Mouse (Mus musculus) right cerebral cortex, postnatal 25 days (tissue): ENCODE results near the gene Rapsn.
"Not testable (repeated sequence)": the region's sequence is repeated elsewhere in the genome, so short reads cannot be mapped to it uniquely, and the experiment has no call there.

Source experiments
- DNase-seq: peaks from one replicate; pipeline ENCODE4 v3.0.0; 2022

Gene Rapsn

GRCm38 (mm10) chr2:91035385-91035784 lies at the start of gene Rapsn:
Rapsn (plus strand) TSS chr2:91035620.
- DNase-seq, result no peak

DNA sequence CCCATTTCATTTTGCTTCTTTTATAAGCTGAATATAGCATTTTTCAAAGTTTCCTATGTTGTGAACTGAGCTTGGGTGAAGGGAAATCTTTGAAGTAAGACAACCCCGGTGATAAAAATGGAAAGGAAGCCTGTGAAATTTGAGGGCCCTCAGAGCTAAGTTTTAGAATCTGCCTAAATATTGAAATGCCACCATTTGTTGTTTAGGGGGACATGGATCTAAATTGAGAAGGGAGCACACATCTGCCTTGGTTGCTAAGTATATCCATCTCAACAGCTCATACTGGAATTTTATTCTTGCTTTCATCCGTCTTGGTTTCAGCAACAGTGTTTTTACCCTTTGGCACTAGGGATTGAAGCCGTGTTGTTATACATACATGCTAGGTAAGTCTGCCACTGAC lies 49.4 kb upstream of the Rapsn start:
- no peak for DNase-seq

DNA sequence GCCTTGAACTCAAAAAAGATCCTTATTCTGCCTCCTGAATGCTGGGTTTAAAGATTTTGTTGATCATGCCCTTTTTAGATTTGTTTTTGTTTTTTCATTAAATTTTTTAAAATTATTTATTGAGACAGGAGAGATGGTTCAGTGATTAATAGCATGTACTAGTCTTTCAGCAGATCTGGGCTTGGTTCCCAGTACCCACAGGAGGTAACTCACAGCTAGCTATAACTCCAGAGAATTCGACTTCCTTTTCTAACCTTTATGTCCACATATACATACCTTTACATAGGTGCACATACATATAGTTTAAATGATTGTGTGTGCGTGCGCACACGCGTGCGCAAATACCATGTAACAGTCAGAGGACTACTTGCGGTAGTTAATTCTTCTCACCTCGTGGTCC lies 26.9 kb upstream of the Rapsn start:
- no peak for DNase-seq

- DNase-seq, result no peak
Measured at GRCm38 (mm10) chr2:91013881-91014280, 21.5 kb upstream of the Rapsn start.

DNA sequence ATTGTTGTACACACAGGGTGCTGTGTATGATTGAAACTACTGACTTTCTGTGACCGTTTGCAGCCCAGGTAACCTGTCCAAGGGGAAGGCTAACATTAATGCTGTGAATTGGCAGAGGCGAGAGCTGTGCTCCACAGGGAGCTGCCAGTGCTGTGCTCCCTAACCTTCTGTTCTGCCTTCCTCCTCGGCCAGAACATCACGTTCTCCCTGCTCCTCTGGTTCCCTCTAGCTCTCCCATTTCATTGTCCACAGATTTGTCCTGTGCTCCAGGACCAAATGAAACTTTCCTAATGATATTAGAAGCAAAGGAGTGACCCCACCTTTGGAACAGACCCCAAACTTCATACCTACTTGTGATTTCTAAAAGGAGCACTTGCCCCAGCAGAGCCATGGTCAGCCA lies 20.0 kb upstream of the Rapsn start:
- no peak for DNase-seq

DNA sequence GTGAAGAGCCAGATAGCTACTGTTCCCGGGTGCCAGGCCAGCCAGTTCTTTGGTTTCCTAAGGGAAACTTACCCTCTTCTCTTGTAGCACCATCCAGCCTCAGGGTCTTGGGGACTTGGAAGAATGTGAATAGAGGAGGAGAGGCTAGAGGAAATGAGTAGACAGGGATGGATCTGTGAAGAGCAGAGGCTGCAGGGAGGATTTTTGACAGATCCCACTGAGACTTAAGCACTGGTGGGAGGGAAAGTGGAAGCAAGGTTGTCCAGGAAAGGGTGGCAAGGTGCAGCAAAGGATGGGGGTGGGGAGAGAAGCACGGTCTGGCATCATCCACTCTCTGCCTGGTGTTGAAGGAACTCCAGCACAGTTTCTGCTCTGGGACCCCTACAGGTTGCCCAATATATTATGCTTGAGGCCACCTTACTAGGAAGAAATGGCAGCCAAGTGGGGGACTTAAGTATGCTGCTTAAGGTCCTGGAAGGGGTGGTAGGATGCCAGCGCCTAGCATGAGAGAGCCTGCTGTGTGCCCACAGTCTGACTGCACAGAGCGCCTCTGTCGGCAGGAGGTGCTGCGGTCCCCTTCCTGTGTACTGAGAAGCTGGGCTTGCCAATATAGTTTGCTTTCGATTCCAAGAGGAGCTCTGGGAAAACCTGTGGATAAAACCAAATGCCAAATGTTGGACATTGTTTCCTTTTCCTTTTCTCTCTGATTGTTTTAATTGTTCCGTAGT lies 17.2 kb upstream of the Rapsn start:
- no peak for DNase-seq

GRCm38 (mm10) chr2:91019911-91020310 lies 15.5 kb upstream of the Rapsn start:
- DNase-seq, result no peak

DNA sequence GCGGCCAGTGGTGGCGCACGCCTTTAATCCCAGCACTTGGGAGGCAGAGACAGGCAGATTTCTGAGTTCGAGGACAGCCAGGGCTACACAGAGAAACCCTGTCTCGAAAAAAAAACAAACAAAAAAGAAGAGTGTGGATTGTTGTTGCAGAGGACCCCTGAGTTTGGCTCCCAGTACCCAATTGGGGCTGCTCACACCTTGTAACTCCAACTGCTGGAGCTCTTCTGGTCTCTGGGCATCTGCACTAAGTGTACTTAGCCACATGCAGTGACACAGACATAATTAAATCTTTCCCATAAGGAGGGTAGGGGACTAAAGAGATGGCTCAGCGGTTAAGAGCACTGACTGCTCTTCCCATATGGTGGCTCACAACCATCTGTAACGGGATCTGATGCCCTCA lies 13.2 kb upstream of the Rapsn start:
- not testable (repeated sequence) for DNase-seq

- no peak for DNase-seq
Measured at GRCm38 (mm10) chr2:91023131-91023530, 12.3 kb upstream of the Rapsn start.

DNA sequence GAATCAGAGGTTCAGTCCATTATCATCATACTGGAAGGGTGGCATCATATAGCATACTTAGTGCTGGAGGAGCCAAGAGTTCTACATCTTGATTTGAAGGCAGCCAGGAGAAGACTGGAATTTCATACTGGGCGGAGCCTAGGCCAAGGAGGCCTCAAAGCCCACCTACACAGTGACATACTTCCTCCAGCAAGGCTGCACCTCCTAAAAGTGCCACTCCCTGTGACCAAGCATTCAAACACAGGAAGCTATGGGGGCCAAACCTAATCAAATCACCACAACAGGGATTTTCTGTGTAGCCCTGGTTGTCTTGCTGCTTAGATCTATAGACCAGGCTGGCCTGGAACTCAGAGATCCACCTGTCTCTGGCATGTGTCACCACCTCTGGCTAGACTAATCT lies 11.5 kb upstream of the Rapsn start:
- DNase-seq, result no peak

DNA sequence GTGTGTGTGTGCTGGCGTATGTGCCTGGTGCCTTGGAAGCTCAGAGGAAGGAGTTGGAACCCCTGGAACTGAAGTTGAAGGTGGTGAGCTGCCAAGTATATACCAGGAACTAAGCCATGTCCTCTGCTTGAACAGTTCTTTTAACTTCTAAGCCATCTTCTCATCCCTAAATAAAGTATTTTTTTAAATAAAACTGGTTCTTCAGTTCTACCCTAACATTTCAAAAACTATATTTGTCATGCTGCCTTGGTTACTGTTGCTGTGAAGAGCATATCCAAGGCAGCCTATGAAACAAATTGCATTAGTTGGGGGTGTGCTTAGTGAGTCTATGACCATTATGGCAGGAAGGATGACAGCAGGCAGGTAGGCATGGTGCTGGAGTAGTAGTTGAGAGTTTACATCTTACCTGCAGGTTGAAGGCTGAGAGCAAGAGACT lies 10.3 kb upstream of the Rapsn start:
- peak; percentile 41 for DNase-seq

DNA sequence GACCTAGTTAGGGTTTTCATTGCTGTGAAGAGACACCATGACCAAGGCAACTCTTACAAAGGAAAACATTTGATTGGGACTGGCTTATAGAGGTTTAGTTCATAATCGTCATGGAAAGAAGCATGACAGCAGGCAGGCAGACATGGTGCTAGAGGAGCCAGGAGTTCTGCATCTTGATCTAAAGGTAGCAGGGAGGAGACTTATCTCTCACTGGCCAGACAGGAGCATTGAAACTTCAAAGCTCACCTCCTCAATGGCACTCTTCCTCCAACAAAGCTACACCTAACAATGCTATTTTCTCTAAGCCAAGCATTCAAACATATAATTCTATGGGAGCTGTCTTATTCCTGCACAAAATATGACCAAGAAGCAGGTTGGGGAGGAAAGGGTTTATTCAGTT lies 8.9 kb upstream of the Rapsn start:
- no peak for DNase-seq

GRCm38 (mm10) chr2:91027391-91028214 lies 7.8 kb upstream of the Rapsn start:
- DNase-seq, result no peak

GRCm38 (mm10) chr2:91031216-91031615 lies 4.2 kb upstream of the Rapsn start:
- DNase-seq, result no peak

DNA sequence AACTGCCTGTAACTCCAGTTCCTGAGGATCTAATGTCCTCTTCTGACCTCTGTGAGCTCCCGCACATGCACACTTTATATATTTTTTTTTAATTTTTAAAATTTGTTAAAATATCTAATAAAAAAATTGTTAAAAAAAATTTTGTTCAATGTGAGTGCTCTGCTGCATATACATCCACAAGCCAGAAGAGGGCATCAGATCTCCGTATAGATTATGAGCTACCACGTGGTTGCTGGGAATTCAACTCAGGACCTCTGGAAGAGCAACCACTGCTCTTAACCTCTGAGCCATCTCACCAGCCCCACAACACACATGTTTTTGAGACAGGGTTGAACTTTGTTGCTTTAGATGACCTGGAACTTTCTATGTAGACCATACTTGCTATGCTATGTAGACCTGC lies 2.4 kb upstream of the Rapsn start:
- no peak for DNase-seq

GRCm38 (mm10) chr2:91041786-91042185 lies 6.4 kb downstream of the Rapsn start:
- no peak for DNase-seq

GRCm38 (mm10) chr2:91042651-91043398 lies 7.4 kb downstream of the Rapsn start:
- no peak for DNase-seq

DNA sequence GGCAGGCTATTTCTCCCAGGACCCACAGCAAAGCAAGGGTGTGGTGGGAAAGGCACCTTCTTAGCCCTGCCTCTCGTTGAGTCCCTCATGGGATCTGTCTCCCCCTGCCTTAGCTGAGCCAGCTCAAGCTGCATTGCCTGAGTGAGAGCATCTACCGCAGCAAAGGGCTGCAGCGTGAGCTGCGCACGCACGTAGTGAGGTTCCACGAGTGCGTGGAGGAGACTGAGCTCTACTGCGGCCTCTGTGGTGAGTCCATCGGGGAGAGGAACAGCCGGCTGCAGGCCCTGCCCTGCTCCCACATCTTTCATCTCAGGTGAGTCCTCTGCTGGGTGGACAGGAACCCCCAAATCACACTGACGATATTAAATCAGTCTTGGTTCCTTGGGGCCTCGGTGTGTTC lies 9.3 kb downstream of the Rapsn start:
- DNase-seq, result no peak

- not testable (repeated sequence) for DNase-seq
Measured at GRCm38 (mm10) chr2:91045805-91046204, 10.4 kb downstream of the Rapsn start.

- no peak for DNase-seq
Measured at GRCm38 (mm10) chr2:91047359-91047758, 11.9 kb downstream of the Rapsn start.

DNA sequence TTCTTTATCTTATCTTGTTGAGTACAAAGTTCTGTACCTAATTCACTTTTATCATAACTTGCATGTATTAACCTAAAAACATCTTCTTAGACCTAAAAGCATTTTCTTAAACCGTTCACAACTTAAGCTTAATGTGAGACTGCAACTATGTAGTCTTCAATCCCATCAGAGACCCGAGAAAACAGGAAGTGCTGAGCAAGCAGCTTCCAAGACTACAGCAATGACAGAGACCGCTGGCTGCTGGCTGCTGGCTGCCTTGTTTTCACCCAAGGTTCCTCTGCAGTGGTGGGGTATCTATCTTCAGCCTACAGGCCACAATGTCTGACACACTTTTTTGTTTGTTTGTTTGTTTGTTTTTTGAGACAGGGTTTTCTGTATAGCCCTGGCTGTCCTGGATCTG lies 16.5 kb downstream of the Rapsn start:
- DNase-seq, result no peak

- DNase-seq, result no peak
Measured at GRCm38 (mm10) chr2:91052752-91053151, 17.3 kb downstream of the Rapsn start.

GRCm38 (mm10) chr2:91053181-91053933 lies 17.9 kb downstream of the Rapsn start:
- no peak for DNase-seq
